Mouse (Mus musculus) hindbrain, embryonic 14.5 days (tissue): ENCODE data around the gene Spats1. TPM values are rescaled to one million over a fixed set of nuclear protein-coding genes. Genes with fewer than 3 reads are reported as not detected.

Experiments used
- ATAC-seq: fragments of 200-750 bp; cut with Nextera tagmentation; 2 replicates; pipeline ENCODE4 v1.8.0; 2017; ENCODE audit warnings: moderate number of reproducible peaks, mild to moderate bottlenecking, moderate TSS enrichment, moderate library complexity; ENCODE audit not compliant: low FRiP score
- DNase-seq: peaks from one replicate; pipeline ENCODE4 v3.0.0-alpha.2; 2015; ENCODE audit warnings: low spot score
- H3K27ac ChIP-seq: fragments of 300-500 bp; sonication (generic); 2 replicates; pipeline ENCODE4 v1.5.1; 2014; ENCODE audit warnings: mild to moderate bottlenecking, moderate library complexity
- H3K27me3 ChIP-seq: fragments of 300-500 bp; sonication (generic); 2 replicates; pipeline ENCODE4 v1.6.1; 2014; ENCODE audit warnings: mild to moderate bottlenecking, low read length, mixed read lengths; ENCODE audit not compliant: control insufficient read depth, insufficient read depth
- H3K36me3 ChIP-seq: fragments of 300-500 bp; sonication (generic); replicated peaks from 2 replicates; pipeline ENCODE4 v1.6.1; 2014; ENCODE audit not compliant: control insufficient read depth, insufficient read depth
- H3K4me1 ChIP-seq: fragments of 300-500 bp; sonication (generic); replicated peaks from 2 replicates; pipeline ENCODE4 v1.6.1; 2014; ENCODE audit warnings: antibody characterized with exemption, low read length, mixed read lengths; ENCODE audit not compliant: control insufficient read depth, insufficient read depth
- H3K4me2 ChIP-seq: fragments of 300-500 bp; sonication (generic); replicated peaks from 2 replicates; pipeline ENCODE4 v1.6.1; 2014; ENCODE audit warnings: mild to moderate bottlenecking, moderate library complexity
- H3K4me3 ChIP-seq: fragments of 300-500 bp; sonication (generic); replicated peaks from 2 replicates; pipeline ENCODE4 v1.5.1; 2014; ENCODE audit warnings: mild to moderate bottlenecking, low read length
- H3K9ac ChIP-seq: fragments of 300-500 bp; sonication (generic); 2 replicates; pipeline ENCODE4 v1.6.1; 2014
- H3K9me3 ChIP-seq: fragments of 300-500 bp; sonication (generic); 2 replicates; pipeline ENCODE4 v1.6.1; 2016; ENCODE audit warnings: low read length; ENCODE audit not compliant: control insufficient read depth
- WGBS: fragments of 180-500 bp; shearing (Covaris S2); extraction: QIAGEN DNeasy Blood & Tissue Kit; methylation state at CpG from one replicate; pipeline ENCODE4 v1.1.7; 2014; 5-methylcytosine and 5-hydroxymethylcytosine counted together
- polyA plus RNA-seq: library from polyadenylated mRNA; unstranded; fragments of >200 nt; fragmentation: Nextera tagmentation; extraction: Ambion mirVana; gene quantifications from 2 replicates; pipeline ENCODE4 v1.2.1, GENCODE M21; 2014

Spats1 gene
- polyA plus RNA-seq, 1 experiment from 2014 or later: 1.5 TPM

DNA sequence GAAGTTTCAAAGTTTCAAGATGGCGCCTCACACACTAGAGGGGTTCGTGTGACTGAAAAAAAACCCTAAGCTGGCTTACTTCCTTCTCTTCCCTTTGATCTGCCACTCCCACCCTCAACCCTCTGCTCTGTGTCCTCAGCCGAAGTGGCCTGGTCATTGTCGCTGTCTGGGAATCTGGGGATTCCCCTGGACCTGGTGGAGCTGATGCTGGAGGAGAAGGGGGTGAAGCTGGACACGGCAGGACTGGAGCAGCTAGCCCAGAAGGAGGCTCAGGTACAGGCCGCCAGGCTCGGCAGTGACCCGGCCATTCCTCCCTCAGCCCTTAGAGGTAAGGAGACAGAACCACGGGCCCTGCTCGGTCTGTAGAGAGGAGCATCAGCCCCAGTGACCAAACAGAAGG lies 40.6 kb upstream of the Spats1 start:
- Histone ChIP-seq H3K9me3 (no peaks in the 10 kb centered on the region), H3K4me1 (no peaks in the 10 kb centered on the region), H3K27me3 (no peaks in the 10 kb centered on the region), H3K4me3 (no peak overlapping the region), H3K9ac (no peak overlapping the region), H3K4me2 (no peak overlapping the region), H3K27ac (no peak overlapping the region), H3K36me3 (peaks cover 17% of the 10 kb centered on the region)
- 90% methylated on average over 10 of the region's 10 CpGs for WGBS
- DNase-seq (no peak), ATAC-seq (no peak)

DNA sequence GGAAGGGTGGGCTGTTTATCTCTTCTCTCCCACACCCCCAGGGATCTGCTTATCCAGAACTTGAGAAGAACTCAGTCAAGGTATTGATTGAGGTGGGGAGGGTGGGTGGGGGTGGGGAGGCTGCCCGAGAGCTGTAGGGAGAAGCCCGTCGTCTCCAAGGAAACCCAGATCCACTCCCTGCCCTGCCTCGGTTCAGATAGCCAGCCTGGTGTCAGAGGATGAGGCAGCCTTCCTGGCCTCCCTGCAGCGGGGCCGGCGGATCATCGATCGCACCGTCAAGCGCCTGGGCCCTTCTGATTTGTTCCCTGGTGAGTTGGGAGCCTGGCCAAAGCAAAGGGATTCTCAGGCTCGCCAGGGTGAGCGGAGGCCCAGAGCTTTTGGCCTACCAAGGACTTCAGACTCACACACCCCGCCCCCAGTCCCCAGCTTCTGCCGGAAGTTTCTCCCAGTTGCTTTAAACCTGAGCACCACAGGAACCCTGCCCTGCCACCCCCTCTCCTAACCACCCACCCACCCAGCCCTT lies 40.0 kb upstream of the Spats1 start:
- Histone ChIP-seq H3K27ac (no peak overlapping the region), H3K36me3 (peaks cover 11% of the 10 kb centered on the region), H3K4me3 (no peak overlapping the region), H3K4me2 (no peak overlapping the region), H3K4me1 (no peaks in the 10 kb centered on the region), H3K27me3 (no peaks in the 10 kb centered on the region), H3K9me3 (no peaks in the 10 kb centered on the region), H3K9ac (no peak overlapping the region)
- DNase-seq (no peak), ATAC-seq (no peak)
- WGBS: 59% methylated on average over 15 of the region's 15 CpGs

DNA sequence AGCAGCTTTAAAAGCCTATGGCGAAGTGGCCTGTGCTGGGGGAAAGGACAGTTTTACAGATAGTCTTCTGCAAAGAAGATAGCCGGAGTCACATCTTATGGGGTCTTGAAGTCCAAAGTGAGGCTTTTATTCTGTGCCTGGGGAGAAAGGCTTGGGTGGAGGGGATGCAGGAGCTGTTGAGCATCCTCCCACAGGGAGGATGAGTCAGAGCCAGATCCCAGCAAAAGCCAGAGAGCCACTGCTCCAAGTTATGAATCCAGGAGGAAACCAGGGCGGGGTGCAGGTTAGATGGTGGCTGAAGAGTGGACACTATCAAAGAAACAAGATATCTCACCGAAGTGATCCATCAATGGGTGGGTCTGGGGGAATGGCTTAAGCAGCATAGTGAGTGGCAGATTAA lies 36.5 kb upstream of the Spats1 start:
- peaks cover 4% of the 10 kb centered on the region for H3K4me1 ChIP-seq
- no peak overlapping the region for H3K4me2 ChIP-seq
- no peak overlapping the region for H3K27ac ChIP-seq
- ATAC-seq (no peak), DNase-seq (no peak)
- H3K36me3 ChIP-seq: peaks cover 6% of the 10 kb centered on the region; the same call in 1 of the 2 replicates
- no peak overlapping the region for H3K9ac ChIP-seq
- no peaks in the 10 kb centered on the region for H3K27me3 ChIP-seq
- H3K4me3 ChIP-seq: no peak overlapping the region
- H3K9me3 ChIP-seq: no peaks in the 10 kb centered on the region
- 95% methylated on average over 4 of the region's 4 CpGs for WGBS

DNA sequence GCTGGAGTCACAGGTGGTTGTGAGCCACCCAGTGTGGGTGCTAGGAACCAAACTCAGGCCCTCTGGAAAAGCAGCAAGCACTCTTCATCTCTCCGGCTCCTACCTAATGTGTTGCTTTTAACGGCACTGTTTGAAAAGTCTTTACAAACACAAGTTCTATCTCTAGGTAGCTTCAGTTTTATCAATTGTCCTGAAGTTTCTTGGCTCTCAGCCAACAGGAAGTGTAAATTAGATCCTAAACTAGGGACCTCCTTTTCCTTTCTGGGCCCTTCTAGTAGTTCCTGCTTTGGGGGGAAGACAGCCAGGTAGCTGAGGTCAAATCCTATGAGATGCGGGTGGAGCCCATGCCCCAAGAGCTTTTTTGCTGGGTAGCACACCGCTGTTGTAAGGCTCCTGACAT lies 35.7 kb upstream of the Spats1 start:
- Histone ChIP-seq H3K4me1 (peaks cover 4% of the 10 kb centered on the region), H3K4me3 (no peak overlapping the region), H3K9ac (no peak overlapping the region), H3K4me2 (no peak overlapping the region), H3K36me3 (peaks cover 6% of the 10 kb centered on the region; the same call in 1 of the 2 replicates), H3K27me3 (no peaks in the 10 kb centered on the region), H3K9me3 (no peaks in the 10 kb centered on the region), H3K27ac (no peak overlapping the region)
- no peak for ATAC-seq
- DNase-seq: no peak
- 93% methylated on average over 4 of the region's 4 CpGs for WGBS

DNA sequence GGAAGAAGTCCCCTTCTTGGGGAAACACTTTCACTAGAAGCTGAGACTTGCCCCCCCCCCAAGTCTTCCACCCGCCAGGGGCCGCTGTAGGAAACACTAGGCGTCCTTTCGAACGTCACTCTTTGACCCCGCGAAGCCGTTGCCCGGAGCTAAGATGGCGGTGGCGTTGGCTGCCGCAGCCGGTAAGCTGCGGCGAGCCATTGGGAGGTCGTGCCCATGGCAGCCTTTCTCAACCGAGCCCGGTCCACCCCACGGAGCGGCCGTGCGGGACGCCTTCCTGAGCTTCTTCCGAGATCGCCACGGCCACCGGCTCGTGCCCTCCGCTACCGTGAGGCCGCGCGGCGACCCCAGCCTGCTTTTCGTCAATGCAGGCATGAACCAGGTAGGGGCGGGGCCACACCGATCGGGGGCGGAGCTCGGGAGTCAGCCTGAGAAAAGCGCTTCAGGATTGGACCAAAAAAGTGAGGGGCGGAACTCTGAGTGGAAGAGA lies 31.5 kb upstream of the Spats1 start, which contains the start of gene Aars2:
Aars2 (plus strand) TSS at position 142 of the 490 bp plus-strand sequence.
- Histone ChIP-seq H3K27ac (peak within 1 kb of the TSS; percentile 92), H3K27me3 (no peaks in the 10 kb centered on the region), H3K9ac (peak within 1 kb of the TSS; percentile 75), H3K4me1 (peaks cover 4% of the 10 kb centered on the region), H3K36me3 (peaks cover 6% of the 10 kb centered on the region; the same call in 1 of the 2 replicates), H3K4me3 (peak within 1 kb of the TSS; percentile 75), H3K9me3 (no peaks in the 10 kb centered on the region), H3K4me2 (peak within 1 kb of the TSS; percentile 43)
- DNase-seq (peak; percentile 97), ATAC-seq (peak; percentile 94)
- WGBS: under 1% methylated on average over 42 of the region's 42 CpGs

DNA sequence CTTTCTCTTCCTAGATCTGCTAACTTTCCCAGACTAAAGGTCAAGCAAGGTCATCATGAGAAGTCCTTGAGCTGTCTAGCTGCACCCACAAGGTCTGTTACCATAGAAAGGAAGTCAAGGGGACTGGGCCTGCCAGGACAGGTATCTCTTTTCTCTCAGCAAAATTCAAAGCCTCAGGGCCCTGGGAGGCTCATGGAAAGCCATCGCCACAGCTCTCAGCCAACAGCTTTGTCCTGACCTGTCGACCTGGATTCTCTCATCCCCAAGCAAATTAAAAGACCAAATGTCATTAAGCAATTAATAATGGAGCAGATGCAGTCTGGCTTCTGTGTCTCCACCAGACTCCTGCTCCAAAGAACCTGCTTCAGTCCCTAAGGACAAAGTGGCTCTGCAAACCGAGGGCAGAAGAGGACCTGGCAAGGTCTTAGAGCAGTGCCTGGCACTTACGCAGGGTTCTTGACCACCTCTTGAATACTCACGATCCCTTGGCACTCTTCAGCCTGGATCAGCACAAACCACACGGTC lies 30.8 kb upstream of the Spats1 start:
- Histone ChIP-seq H3K4me3 (no peak overlapping the region), H3K36me3 (peaks cover 6% of the 10 kb centered on the region; the same call in 1 of the 2 replicates), H3K27ac (no peak overlapping the region), H3K27me3 (no peaks in the 10 kb centered on the region), H3K9me3 (no peaks in the 10 kb centered on the region), H3K9ac (0 out of 2 replicates have a peak overlapping the region, but pooled peaks have one; percentile 20), H3K4me1 (peaks cover 4% of the 10 kb centered on the region), H3K4me2 (no peak overlapping the region)
- no peak for DNase-seq
- 67% methylated on average over 6 of the region's 6 CpGs for WGBS
- ATAC-seq: peak; percentile 22; the same call in 1 of the 2 replicates

DNA sequence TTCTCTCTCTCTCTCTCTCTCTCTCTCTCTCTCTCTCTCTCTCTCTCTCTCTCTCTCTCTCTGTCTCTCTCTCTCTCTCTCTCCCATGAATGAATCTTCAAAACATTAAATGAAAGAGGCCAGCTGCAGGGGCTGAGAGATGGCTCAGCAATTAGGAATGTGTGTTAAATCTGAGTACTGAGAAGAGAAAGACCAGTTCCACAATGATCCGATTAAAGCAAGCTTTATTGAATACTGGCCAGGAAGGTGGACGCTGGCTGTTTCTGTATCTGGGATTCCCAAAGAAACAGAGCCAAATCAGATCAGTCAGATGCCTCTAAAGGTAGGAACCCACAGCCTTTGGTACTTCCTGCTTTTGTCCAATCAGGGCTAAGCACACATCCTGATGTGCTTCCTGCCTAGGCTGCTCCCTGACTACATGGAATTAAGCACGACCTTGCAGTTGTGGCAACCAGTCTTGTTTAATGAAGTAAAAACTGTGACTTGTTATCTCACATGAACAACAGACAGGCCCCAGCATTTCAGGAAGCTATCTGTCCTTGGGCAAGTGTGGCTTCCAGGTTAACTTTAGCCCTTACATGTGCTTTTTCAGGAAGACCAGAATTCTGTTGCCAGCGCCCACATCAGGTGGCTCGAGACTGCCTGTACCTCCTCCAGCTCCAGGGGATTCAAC lies 28.2 kb upstream of the Spats1 start:
- no peak overlapping the region for H3K27ac ChIP-seq
- H3K27me3 ChIP-seq: no peaks in the 10 kb centered on the region
- no peak overlapping the region for H3K4me2 ChIP-seq
- DNase-seq (no peak), ATAC-seq (no peak)
- peaks cover 4% of the 10 kb centered on the region for H3K4me1 ChIP-seq
- no peaks in the 10 kb centered on the region for H3K9me3 ChIP-seq
- peaks cover 2% of the 10 kb centered on the region; the same call in 1 of the 2 replicates for H3K36me3 ChIP-seq
- no peak overlapping the region for H3K4me3 ChIP-seq
- 71% methylated on average over 5 of the region's 5 CpGs for WGBS
- H3K9ac ChIP-seq: no peak overlapping the region

DNA sequence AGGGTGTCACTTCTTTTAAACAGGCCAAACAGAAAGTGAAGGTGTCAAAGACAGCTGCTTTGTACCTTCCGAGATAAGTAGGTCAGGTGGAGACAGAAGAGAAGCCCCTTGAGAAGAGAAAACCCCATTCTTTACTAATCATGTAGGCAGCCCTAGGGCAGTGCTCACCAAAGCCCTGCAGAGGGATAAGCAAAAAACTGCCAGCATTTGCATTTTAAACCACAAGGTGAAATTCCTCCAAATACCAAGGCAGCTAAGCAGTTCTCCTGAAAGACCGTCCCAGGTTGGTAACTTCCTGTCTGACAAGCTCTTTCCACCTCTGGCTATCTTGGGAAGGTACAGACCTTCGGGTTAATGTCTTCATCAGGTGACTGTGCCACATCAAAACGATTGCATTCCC lies 27.1 kb upstream of the Spats1 start:
- no peak overlapping the region for H3K4me2 ChIP-seq
- no peaks in the 10 kb centered on the region for H3K27me3 ChIP-seq
- no peaks in the 10 kb centered on the region for H3K36me3 ChIP-seq
- no peak overlapping the region for H3K9ac ChIP-seq
- no peak for DNase-seq
- H3K4me1 ChIP-seq: peaks cover 3% of the 10 kb centered on the region
- no peaks in the 10 kb centered on the region for H3K9me3 ChIP-seq
- ATAC-seq: no peak
- no peak overlapping the region for H3K27ac ChIP-seq
- H3K4me3 ChIP-seq: no peak overlapping the region
- WGBS: 64% methylated on average over 4 of the region's 4 CpGs

DNA sequence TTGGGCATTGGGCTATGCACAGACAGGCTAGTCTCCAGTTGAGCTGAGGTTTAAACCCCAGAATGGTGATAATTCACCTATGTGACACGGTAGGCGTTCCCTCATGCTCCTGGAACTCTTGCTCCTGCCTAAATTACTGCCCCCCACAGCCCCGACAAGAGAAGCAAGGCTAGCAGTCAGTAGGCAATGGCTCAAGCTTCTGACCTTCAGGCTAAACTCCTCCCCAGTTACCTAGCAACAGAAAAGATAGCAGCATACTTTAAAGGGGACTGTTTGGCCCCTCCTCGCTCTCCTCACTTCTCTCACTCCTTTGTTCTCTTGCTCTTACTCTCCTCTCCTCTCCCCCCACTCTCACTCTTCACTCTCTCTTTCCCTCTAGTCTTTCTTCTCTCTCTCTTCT lies 25.8 kb upstream of the Spats1 start:
- Histone ChIP-seq H3K9me3 (no peaks in the 10 kb centered on the region), H3K4me1 (no peaks in the 10 kb centered on the region), H3K4me2 (no peak overlapping the region), H3K27me3 (no peaks in the 10 kb centered on the region), H3K36me3 (no peaks in the 10 kb centered on the region), H3K27ac (no peak overlapping the region), H3K4me3 (no peak overlapping the region), H3K9ac (no peak overlapping the region)
- ATAC-seq: no peak
- 14% methylated on average over 4 of the region's 4 CpGs for WGBS
- DNase-seq: no peak
